Mouse (Mus musculus) liver, embryonic 11.5 days (tissue): ENCODE data around the gene 1700029I15Rik. TPM values are rescaled to one million over a fixed set of nuclear protein-coding genes. Genes with fewer than 3 reads are reported as not detected.
A peak's percentile ranks its signal among the peaks of the same experiment; 100 is the strongest.

Source experiments
- ATAC-seq: fragments of 200-750 bp; cut with Nextera tagmentation; replicated peaks from 2 replicates; pipeline ENCODE4 v1.8.0; 2017; ENCODE audit warnings: moderate number of reproducible peaks, mild to moderate bottlenecking, moderate TSS enrichment, moderate library complexity; ENCODE audit not compliant: low FRiP score
- DNase-seq: peaks from one replicate; pipeline ENCODE4 v3.0.0-alpha.2; 2017; ENCODE audit warnings: low spot score
- H3K27ac ChIP-seq: fragments of 300-500 bp; sonication (generic); 2 replicates; pipeline ENCODE4 v1.5.1; 2014; ENCODE audit warnings: mild to moderate bottlenecking, low read depth, low read length, control low read depth
- H3K27me3 ChIP-seq: fragments of 300-500 bp; sonication (generic); replicated peaks from 2 replicates; pipeline ENCODE4 v1.6.1; 2014; ENCODE audit warnings: low read length, mixed read lengths; ENCODE audit not compliant: control insufficient read depth, insufficient read depth
- H3K36me3 ChIP-seq: fragments of 300-500 bp; sonication (generic); 2 replicates; pipeline ENCODE4 v1.6.1; 2014; ENCODE audit warnings: mild to moderate bottlenecking, low read length, moderate library complexity, mixed read lengths; ENCODE audit not compliant: control insufficient read depth, insufficient read depth
- H3K4me1 ChIP-seq: fragments of 300-500 bp; sonication (generic); replicated peaks from 2 replicates; pipeline ENCODE4 v1.6.1; 2014; ENCODE audit warnings: low read length, mixed read lengths; ENCODE audit not compliant: control insufficient read depth, insufficient read depth
- H3K4me2 ChIP-seq: fragments of 300-500 bp; sonication (generic); 2 replicates; pipeline ENCODE4 v1.6.1; 2014; ENCODE audit warnings: mild to moderate bottlenecking, control low read depth, moderate library complexity
- H3K4me3 ChIP-seq: fragments of 300-500 bp; sonication (generic); 2 replicates; pipeline ENCODE4 v1.5.1; 2014; ENCODE audit warnings: low read depth, low read length, control low read depth
- H3K9ac ChIP-seq: fragments of 300-500 bp; sonication (generic); 2 replicates; pipeline ENCODE4 v1.6.1; 2014; ENCODE audit warnings: low read depth, low read length, control low read depth
- H3K9me3 ChIP-seq: fragments of 300-500 bp; sonication (generic); 2 replicates; pipeline ENCODE4 v1.6.1; 2016; ENCODE audit warnings: low read length, inconsistent platforms, mixed read lengths; ENCODE audit not compliant: control insufficient read depth
- WGBS: fragments of 180-500 bp; shearing (Covaris S2); extraction: QIAGEN DNeasy Blood & Tissue Kit; methylation state at CpG from one replicate; pipeline ENCODE4 v1.1.7; 2014; 5-methylcytosine and 5-hydroxymethylcytosine counted together
- polyA plus RNA-seq: library from polyadenylated mRNA; unstranded; fragments of >200 nt; fragmentation: Nextera tagmentation; extraction: Ambion mirVana; gene quantifications from 2 replicates; pipeline ENCODE4 v1.2.1, GENCODE M21; 2014

1700029I15Rik gene
- polyA plus RNA-seq, 1 experiment from 2014 or later = 1.7 TPM

DNA sequence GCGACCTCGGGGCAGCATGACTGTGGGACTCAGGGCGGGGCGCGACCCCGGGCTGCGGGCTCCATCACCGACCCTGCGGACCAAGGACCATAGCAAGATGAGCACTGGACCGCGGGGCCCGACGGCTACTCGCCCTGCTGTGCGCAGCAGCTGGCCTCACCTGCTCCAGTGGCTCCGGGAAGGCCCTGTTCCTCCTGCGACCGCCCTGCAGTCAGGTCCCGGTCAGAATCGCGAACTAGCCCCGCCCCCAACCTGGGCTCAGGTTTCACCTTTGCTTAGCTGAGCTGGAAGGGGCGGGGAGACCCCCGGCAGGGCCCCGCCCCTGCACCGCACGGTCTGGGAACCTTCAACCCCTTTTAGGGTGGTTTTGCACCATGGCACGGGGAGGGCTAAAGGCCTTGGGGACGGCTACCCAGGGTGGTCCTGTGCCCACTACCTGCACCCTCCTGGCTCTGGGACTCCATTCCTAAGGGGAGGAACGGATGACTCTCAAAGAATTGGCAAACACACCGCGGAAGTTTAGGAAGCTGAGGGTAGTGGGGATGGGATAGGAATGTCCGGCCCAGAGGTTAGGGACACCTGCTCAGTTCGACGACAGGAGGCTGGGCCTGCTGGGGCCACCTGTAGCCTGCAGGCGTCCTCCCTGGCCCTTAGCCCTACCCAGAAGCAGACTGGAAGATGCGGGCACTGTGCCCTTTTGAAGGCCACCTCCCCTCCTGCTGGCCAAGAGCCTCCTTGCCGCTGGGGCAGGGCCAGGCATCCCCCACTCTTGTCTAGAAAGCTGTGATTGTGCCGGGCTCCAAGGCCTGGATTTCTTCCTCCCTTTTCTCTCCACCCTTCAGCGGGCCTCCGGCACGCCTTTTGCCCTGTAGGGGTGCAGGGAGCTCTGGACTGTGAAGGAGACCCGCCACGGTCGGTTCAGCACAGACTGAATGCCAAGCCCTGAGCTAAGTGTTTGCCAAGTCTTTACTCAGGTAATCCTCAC, 11.2 kb upstream of the 1700029I15Rik start:
- Histone ChIP-seq H3K27ac (no peak overlapping the region), H3K36me3 (no peaks in the 10 kb centered on the region), H3K4me2 (peak overlapping the region; percentile 63), H3K9ac (peak overlapping the region; percentile 7; the same call in 1 of the 2 replicates), H3K9me3 (no peaks in the 10 kb centered on the region), H3K4me1 (peaks cover 6% of the 10 kb centered on the region), H3K4me3 (peak overlapping the region; percentile 46), H3K27me3 (peaks cover 46% of the 10 kb centered on the region)
- ATAC-seq (no peak; the same call in 1 of the 2 replicates), DNase-seq (peak; percentile 64)
- WGBS = 8% methylated on average over 45 of the region's 45 CpGs

DNA sequence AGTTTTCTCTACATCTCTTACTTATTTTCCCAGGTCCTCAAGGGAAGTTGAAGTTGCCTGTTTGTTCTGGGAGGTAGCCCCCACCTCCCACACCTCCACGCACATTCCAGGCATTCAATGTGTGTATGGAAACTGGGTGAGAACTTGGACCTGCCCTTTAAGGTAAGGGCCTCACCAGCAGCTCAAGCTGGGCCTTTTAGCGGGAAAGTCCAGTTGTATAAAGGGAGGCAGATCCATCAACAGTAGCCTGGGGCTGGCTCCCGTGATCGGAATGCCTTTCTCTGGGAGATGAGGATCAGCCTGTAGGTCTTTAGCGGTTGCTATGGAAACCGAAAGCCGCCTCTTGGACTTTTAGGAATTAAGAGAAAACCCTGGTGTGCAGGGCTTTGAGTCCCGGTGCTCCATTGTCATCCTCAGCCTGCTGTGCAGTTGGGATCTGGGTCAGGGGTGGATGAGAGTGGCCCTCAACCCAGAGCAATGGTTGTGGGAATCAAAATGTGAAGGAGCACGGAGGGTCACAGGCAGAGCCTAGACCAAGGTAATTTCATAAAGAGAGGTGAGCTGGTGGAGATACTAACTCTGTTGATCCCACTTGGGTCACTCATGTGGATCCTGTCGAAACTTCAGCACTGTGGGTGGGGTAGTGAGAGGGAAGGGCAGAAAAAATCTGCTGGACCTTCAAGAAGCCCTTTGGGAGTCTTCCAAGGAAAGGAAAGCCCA, 10.2 kb upstream of the 1700029I15Rik start:
- Histone ChIP-seq H3K36me3 (no peaks in the 10 kb centered on the region), H3K27ac (no peak overlapping the region), H3K9me3 (no peaks in the 10 kb centered on the region), H3K27me3 (peaks cover 45% of the 10 kb centered on the region), H3K4me3 (no peak overlapping the region), H3K4me1 (peaks cover 10% of the 10 kb centered on the region), H3K9ac (no peak overlapping the region), H3K4me2 (no peak overlapping the region)
- WGBS = 38% methylated on average over 10 of the region's 10 CpGs
- ATAC-seq (no peak), DNase-seq (no peak)

DNA sequence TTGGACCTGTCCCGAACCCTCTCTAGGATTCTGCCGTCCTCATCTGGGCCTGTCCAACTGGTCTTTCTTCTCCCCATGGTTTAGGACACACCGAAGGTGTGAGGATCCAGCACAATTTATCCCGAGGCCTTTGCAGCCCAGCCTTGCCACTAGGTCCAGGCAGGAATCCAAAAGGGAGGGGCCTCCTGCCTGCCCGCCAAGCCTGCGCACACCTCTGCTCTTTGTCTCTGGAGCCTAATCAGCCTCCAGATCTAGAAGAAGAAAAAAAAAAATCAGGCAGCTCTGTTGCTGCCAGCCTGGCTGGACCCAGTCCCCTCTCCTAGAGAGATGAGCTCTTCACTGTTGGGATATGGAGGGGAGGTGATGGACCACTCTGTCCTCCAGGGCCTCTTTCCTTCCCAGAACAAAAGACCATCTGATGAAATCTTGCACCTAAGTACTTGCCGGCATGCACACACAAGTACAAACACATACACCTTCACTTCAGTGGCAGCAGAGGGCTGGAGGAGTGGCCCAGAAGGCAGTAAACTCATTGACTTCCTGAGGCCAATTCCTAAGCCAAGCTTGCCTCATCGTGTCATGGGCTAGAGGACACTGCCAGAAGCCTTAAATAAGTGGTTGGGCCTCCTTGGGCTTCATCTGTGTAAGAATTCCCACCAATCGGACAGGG, 9.4 kb upstream of the 1700029I15Rik start:
- H3K27me3 ChIP-seq = peaks cover 42% of the 10 kb centered on the region
- 66% methylated on average over 9 of the region's 9 CpGs for WGBS
- ATAC-seq (no peak), DNase-seq (no peak)
- no peak overlapping the region for H3K4me2 ChIP-seq
- H3K27ac ChIP-seq = no peak overlapping the region
- H3K4me3 ChIP-seq = no peak overlapping the region
- H3K36me3 ChIP-seq = peaks cover under 1% of the 10 kb centered on the region; the same call in 1 of the 2 replicates
- peaks cover 10% of the 10 kb centered on the region for H3K4me1 ChIP-seq
- H3K9ac ChIP-seq = no peak overlapping the region
- H3K9me3 ChIP-seq = no peaks in the 10 kb centered on the region

DNA sequence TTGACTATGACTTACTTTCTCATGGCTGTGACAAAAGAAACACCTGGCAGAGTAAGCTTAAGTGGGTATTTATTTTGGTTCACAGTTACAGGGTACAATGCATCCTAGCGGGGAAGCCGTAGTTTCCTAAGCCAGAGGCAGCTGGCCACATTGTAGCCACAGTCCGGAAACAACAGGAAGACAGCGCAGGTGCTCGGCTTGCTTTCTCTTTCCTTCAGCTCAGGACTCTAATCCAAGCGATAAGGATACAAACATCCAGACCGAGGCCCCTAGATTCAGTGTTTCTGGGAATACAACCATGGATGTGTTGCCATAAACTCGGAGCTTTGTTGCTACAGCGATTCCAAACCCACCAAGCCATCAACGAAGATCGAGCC, 8.9 kb upstream of the 1700029I15Rik start:
- peaks cover 41% of the 10 kb centered on the region for H3K27me3 ChIP-seq
- peaks cover 10% of the 10 kb centered on the region for H3K4me1 ChIP-seq
- WGBS = 71% methylated on average over 11 of the region's 11 CpGs
- DNase-seq = no peak
- no peaks in the 10 kb centered on the region for H3K9me3 ChIP-seq
- H3K27ac ChIP-seq = no peak overlapping the region
- no peak overlapping the region for H3K4me2 ChIP-seq
- peaks cover 3% of the 10 kb centered on the region; the same call in 1 of the 2 replicates for H3K36me3 ChIP-seq
- H3K9ac ChIP-seq = no peak overlapping the region
- no peak overlapping the region for H3K4me3 ChIP-seq
- no peak for ATAC-seq

DNA sequence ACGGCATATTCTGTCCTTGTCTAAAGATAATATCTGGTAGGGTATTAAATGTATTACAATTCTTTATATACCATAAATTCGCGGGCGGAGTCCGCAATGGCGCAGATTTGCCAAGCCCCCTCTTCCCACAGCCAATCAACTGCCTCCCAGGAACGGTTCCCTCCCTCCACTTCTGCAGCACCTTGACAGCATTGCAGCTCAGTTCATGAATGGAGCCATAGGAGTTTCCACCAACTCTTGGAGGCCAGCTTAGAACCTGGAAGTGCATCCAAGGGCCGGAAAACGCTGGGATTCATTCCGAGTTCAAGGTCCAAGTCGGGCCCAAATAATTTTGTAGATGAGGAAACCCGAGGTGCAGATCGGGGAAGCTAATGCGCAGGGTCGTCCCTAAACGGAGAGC, 7.8 kb upstream of the 1700029I15Rik start, which contains the start of the genes Pex16 and Large2:
Pex16 (plus strand) TSS at position 163 of the 400 bp plus-strand sequence.
Large2 (minus strand) TSS at position 356 of the 400 bp plus-strand sequence.
- Histone ChIP-seq H3K4me2 (peak within 1 kb of the TSS; percentile 94), H3K9ac (peak within 1 kb of the TSS; percentile 81), H3K27me3 (peaks cover 33% of the 10 kb centered on the region), H3K36me3 (peaks cover 13% of the 10 kb centered on the region), H3K4me1 (peaks cover 10% of the 10 kb centered on the region), H3K4me3 (peak within 1 kb of the TSS; percentile 85), H3K27ac (peak within 1 kb of the TSS; percentile 70), H3K9me3 (no peaks in the 10 kb centered on the region)
- DNase-seq (no peak), ATAC-seq (no peak; the same call in 1 of the 2 replicates)
- WGBS = 2% methylated on average over 16 of the region's 16 CpGs

DNA sequence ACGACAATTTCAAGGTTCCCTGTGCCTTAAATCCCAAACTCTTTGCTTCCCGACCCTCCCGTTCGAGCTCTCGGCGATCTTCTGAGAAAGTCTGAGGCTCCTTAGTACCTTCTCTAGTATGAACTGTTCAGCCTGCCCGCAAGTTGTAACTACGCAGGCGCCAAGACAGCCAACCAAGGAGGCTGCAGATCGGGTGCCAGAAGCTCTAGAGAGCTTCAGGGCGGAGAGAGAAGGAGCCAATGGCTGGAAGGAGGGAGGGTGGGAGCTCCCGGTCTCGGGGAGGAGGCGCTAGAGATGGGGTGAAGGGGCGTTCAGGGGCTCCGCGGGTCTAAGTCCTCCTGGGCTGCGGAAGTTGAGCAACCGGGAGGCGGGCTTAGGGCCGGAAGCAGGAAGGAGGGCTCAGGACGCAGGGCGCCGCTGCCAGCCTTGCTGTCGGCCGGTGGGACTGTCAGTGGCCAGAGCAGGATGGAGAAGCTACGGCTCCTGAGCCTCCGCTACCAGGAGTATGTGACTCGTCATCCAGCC, 7.2 kb upstream of the 1700029I15Rik start:
- H3K4me3 ChIP-seq = peak overlapping the region; percentile 85
- DNase-seq (peak; percentile 94), ATAC-seq (peak; percentile 94)
- peaks cover 10% of the 10 kb centered on the region for H3K4me1 ChIP-seq
- H3K27ac ChIP-seq = peak overlapping the region; percentile 70
- H3K4me2 ChIP-seq = peak overlapping the region; percentile 94
- WGBS = under 1% methylated on average over 29 of the region's 29 CpGs
- no peaks in the 10 kb centered on the region for H3K9me3 ChIP-seq
- peak overlapping the region; percentile 81 for H3K9ac ChIP-seq
- peaks cover 16% of the 10 kb centered on the region for H3K36me3 ChIP-seq
- peaks cover 27% of the 10 kb centered on the region for H3K27me3 ChIP-seq

DNA sequence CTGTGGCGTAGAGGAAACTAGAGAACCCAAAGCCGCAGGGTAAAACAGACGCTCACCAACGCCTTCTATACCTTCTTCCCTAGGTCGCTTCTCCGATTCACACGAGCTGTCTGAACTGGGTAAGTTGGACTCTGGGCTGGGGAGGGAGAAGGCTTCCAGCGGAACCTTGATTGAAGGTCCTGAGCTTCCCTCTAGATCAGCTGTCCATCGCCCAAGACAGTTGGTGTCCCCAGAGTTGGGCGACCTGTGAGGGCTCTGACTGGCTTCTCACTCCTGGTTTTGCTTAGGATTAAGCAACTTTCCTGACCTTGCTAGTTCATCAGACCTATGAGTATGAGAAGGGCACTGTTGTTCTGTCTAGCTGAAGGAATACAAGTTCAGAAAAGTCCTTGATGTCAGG, 6.5 kb upstream of the 1700029I15Rik start:
- H3K4me3 ChIP-seq = peak overlapping the region; percentile 85
- 0 out of 2 replicates have a peak, but pooled peaks have one; percentile 0 for ATAC-seq

DNA sequence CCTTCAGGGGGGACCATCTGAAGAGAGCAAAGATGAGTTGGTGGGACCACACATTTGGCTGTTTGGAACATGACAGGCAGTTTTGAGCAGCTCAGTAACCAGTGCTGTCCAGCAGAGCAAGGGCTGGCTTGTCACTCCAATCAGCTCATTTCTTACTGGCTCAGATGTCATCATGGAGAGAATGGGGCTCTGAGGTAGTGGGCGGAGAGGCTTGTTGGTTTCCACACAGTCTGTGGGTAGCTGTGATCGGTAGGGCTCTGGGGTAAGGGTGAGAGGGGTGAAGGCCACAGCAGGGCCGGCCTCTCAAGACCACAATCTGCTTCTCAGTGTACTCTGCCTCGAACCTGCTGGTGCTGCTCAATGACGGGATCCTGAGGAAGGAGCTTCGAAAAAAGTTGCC, 6.0 kb upstream of the 1700029I15Rik start:
- no peak for DNase-seq
- no peak for ATAC-seq
- peak overlapping the region; percentile 94 for H3K4me2 ChIP-seq
- H3K4me1 ChIP-seq = peaks cover 9% of the 10 kb centered on the region
- peaks cover 16% of the 10 kb centered on the region for H3K36me3 ChIP-seq
- H3K4me3 ChIP-seq = peak overlapping the region; percentile 85
- H3K9me3 ChIP-seq = no peaks in the 10 kb centered on the region
- WGBS = 78% methylated on average over 6 of the region's 6 CpGs
- peaks cover 16% of the 10 kb centered on the region for H3K27me3 ChIP-seq
- no peak overlapping the region for H3K27ac ChIP-seq
- H3K9ac ChIP-seq = no peak overlapping the region; the same call in 1 of the 2 replicates

More for the DNA sequence above, 6.5 kb upstream of the 1700029I15Rik start:
- Histone ChIP-seq H3K9ac (peak overlapping the region; percentile 81), H3K4me2 (peak overlapping the region; percentile 94), H3K9me3 (no peaks in the 10 kb centered on the region), H3K27ac (peak overlapping the region; percentile 70; the same call in 1 of the 2 replicates), H3K4me1 (peaks cover 10% of the 10 kb centered on the region), H3K36me3 (peaks cover 16% of the 10 kb centered on the region), H3K27me3 (peaks cover 21% of the 10 kb centered on the region)
- no peak for DNase-seq
- 8% methylated on average over 10 of the region's 10 CpGs for WGBS
